Mouse (Mus musculus) hindbrain, embryonic 10.5 days (tissue): ENCODE data around the gene Atg10. TPM values are rescaled to one million over a fixed set of nuclear protein-coding genes. Genes with fewer than 3 reads are reported as not detected.

Experiments used
- DNase-seq: peaks from one replicate; pipeline ENCODE4 v3.0.0-alpha.2; 2017; ENCODE audit warnings: low spot score
- H3K27ac ChIP-seq: fragments of 300-500 bp; sonication (generic); 2 replicates; pipeline ENCODE4 v1.5.1; 2016; ENCODE audit warnings: mild to moderate bottlenecking, moderate library complexity
- H3K27me3 ChIP-seq: fragments of 300-500 bp; sonication (generic); 2 replicates; pipeline ENCODE4 v1.6.1; 2016; ENCODE audit warnings: mild to moderate bottlenecking; ENCODE audit not compliant: poor library complexity, insufficient read depth, severe bottlenecking
- H3K36me3 ChIP-seq: fragments of 300-500 bp; sonication (generic); 2 replicates; pipeline ENCODE4 v1.6.1; 2016; ENCODE audit warnings: mild to moderate bottlenecking, moderate library complexity
- H3K4me1 ChIP-seq: fragments of 300-500 bp; sonication (generic); replicated peaks from 2 replicates; pipeline ENCODE4 v1.6.1; 2016; ENCODE audit warnings: mild to moderate bottlenecking
- H3K4me3 ChIP-seq: fragments of 300-500 bp; sonication (generic); 2 replicates; pipeline ENCODE4 v1.5.1; 2016; ENCODE audit warnings: mild to moderate bottlenecking, moderate library complexity
- H3K9me3 ChIP-seq: fragments of 300-500 bp; sonication (generic); 2 replicates; pipeline ENCODE4 v1.6.1; 2016; ENCODE audit warnings: mild to moderate bottlenecking, moderate library complexity
- WGBS: fragments of 180-500 bp; shearing (Covaris S2); methylation state at CpG from one replicate; pipeline ENCODE4 v1.1.7; 2016; 5-methylcytosine and 5-hydroxymethylcytosine counted together
- polyA plus RNA-seq: library from polyadenylated mRNA; unstranded; fragments of >200 nt; fragmentation: Nextera tagmentation; extraction: Ambion mirVana; gene quantifications from 2 replicates; pipeline ENCODE4 v1.2.1, GENCODE M21; 2016

The Atg10 gene
- polyA plus RNA-seq, 1 experiment from 2014 or later, result 10.8 TPM

DNA sequence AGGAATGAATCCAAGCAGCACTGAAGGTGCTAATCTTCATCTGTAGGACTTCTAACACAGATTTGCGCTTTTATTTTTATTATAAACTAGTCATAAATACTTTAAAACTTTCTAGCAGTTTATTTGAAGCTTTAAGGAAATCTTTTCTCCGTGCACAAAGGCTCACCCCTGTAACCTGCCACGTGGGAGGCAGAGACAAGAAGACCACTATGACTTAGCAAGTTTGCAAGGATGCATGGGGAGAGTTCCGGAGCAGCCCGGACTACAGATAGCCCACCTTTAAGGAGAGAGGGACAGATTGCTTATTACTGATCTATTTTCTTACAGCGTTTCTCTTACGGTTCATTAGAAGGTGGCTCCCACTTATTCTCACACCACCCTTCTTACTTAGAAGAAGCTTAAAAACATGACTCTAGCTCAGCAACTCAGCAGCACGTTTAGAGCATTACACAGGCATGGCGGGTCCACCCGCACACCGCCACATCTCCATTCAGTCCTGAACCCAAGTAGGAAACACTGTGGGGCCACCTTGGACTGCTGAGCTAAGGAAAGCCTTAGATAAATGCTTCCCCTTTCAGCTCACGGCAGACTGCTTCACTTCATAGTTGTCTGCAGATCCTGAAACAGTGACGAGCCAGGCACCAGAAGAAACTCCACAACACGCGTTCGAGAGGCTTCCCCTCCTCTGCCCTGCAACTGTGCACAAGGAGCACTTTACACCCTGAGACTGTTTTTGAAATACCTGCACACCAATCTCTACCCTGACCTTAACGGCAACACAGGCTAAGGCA lies 54.0 kb downstream of the Atg10 start:
- DNase-seq, result no peak
- Histone ChIP-seq H3K4me1 (no peaks in the 10 kb centered on the region), H3K4me3 (no peak overlapping the region), H3K36me3 (no peaks in the 10 kb centered on the region), H3K27ac (no peak overlapping the region), H3K27me3 (no peaks in the 10 kb centered on the region), H3K9me3 (no peaks in the 10 kb centered on the region)
- 81% methylated on average over 17 of the region's 17 CpGs for WGBS

DNA sequence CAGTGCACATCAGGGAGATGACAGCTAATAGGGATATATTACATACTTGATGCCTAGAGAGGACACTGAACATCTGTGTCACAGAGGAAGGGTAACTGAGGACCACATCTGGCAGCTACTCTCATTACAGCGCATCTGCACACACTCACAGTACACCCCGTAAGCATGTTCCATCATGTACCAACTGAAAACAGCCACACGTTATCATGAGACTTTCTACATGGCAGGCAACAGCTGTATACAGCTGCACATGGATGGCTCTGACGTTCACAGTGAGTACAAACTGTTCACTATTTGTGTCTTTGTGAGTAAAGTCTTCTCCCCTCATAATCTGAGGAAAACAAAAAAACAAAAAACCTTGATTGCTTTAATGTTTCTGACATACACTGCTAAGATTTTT lies 55.3 kb downstream of the Atg10 start:
- no peaks in the 10 kb centered on the region for H3K36me3 ChIP-seq
- no peaks in the 10 kb centered on the region for H3K4me1 ChIP-seq
- no peak for DNase-seq
- no peak overlapping the region for H3K4me3 ChIP-seq
- H3K27me3 ChIP-seq, result no peaks in the 10 kb centered on the region
- no peaks in the 10 kb centered on the region for H3K9me3 ChIP-seq
- H3K27ac ChIP-seq, result no peak overlapping the region
- WGBS, result 91% methylated on average over 4 of the region's 4 CpGs

DNA sequence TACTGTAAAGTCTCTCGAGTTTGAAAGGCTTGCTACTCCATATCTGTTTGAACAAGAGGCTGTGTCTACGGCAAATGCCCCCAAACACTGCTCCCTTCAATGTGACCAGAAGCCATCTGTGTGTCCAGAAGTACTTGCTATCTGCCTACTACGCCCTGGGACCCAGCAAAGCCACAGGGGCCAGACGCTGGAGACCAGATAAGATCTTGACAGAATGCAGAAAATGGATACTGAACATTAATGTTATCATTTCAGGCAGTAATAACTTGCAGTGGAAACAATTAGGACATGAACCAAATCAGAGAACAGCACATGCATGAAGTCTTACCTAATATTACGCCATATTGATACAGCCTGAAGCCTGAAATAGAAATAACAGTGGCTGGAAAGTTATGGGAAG lies 56.2 kb downstream of the Atg10 start:
- 85% methylated on average over 5 of the region's 5 CpGs for WGBS
- no peaks in the 10 kb centered on the region for H3K27me3 ChIP-seq
- H3K9me3 ChIP-seq, result no peaks in the 10 kb centered on the region
- H3K27ac ChIP-seq, result no peak overlapping the region
- no peak overlapping the region for H3K4me3 ChIP-seq
- DNase-seq, result no peak
- 0 out of 2 replicates have a peak, but pooled peaks cover 4% of the 10 kb centered on the region for H3K4me1 ChIP-seq
- no peaks in the 10 kb centered on the region for H3K36me3 ChIP-seq

DNA sequence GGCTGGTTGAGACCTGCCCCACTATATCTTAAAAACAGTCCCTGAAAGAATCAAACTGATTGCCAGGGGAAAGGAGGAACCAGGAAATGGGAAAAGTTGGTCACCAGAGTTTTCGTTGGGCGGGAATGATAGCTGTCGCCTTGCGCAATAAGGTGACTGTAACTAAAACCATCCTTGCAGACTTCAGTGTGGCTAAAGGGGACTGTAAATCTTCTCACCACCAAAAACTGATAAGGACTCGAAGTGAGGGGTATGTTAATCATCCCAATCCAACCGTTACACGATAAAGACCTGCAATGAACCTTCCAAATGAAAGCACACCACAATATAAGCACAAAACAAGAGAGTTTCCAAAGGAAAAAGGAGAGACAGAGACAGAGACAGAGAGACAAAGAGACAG lies 57.5 kb downstream of the Atg10 start:
- Histone ChIP-seq H3K27ac (no peak overlapping the region), H3K27me3 (no peaks in the 10 kb centered on the region), H3K4me3 (no peak overlapping the region), H3K4me1 (0 out of 2 replicates have a peak, but pooled peaks cover 7% of the 10 kb centered on the region), H3K9me3 (no peaks in the 10 kb centered on the region), H3K36me3 (no peaks in the 10 kb centered on the region)
- no peak for DNase-seq
- WGBS, result 91% methylated on average over 7 of the region's 7 CpGs

DNA sequence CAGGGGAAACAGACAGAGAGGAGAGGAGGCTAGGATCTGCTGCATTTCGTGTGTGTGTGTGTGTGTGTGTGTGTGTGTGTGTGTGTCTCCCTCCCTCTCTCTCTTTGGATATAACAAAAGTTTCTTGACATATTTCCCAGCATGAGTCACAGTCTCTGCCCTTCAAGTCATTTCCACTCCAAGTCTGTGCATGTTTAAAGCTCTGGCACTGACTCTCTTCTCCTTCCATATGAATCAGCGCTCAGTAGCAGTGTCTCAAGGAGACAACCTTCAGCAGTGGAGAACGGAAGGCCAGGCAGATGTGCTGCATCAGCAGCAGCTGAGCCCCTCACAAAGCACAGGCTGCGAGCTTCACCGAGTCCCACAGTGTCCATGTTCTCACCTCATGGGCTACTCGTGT lies 58.6 kb downstream of the Atg10 start:
- no peaks in the 10 kb centered on the region for H3K9me3 ChIP-seq
- H3K4me1 ChIP-seq, result 0 out of 2 replicates have a peak, but pooled peaks cover 7% of the 10 kb centered on the region
- H3K27ac ChIP-seq, result no peak overlapping the region
- no peaks in the 10 kb centered on the region for H3K27me3 ChIP-seq
- no peak for DNase-seq
- H3K36me3 ChIP-seq, result no peaks in the 10 kb centered on the region
- no peak overlapping the region for H3K4me3 ChIP-seq
- WGBS, result 78% methylated on average over 6 of the region's 6 CpGs

DNA sequence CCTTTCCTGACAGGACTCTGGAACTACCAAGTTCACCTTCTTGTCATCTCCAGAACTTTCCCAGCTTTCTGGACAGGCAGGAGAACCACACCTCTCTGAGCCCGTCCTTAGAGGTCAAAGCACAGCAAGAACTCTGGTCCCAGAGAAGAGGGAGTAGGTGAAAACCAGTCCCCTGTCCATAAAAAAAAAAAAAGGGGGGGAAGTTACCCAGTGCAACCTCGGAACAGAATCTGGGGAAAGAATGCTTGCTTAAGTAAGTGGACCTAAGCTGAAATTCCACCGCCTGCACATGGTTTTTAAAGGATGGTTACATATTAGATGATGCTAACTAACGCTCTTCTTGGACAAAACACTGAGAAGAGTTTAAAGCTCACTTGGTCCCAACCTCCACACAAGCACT lies 60.5 kb downstream of the Atg10 start:
- Histone ChIP-seq H3K4me1 (0 out of 2 replicates have a peak, but pooled peaks cover 7% of the 10 kb centered on the region), H3K9me3 (no peaks in the 10 kb centered on the region), H3K4me3 (no peak overlapping the region), H3K27ac (no peak overlapping the region), H3K36me3 (no peaks in the 10 kb centered on the region), H3K27me3 (no peaks in the 10 kb centered on the region)
- no peak for DNase-seq
- 74% methylated on average over 4 of the region's 4 CpGs for WGBS

DNA sequence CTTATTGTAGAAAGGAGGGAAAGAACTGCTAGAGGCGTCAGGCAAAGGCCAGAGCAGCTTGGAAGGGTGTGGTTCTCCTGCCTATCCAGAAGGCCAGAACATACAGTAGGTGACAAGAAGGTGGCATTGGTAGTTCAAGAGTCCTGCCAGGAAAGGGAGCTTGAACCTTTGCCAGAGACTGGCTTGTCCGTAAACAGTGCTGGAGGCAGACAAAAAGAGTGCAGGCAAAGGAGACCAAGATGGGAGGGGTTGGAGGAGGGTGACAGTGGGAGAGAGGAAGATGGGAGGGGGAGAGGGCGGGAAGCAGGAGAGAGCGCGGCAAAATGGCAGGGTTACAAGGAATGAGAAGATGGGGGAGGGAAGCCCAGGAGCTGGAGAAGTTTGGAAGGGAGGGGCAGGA lies 61.3 kb downstream of the Atg10 start:
- no peak for DNase-seq
- Histone ChIP-seq H3K4me1 (0 out of 2 replicates have a peak, but pooled peaks cover 7% of the 10 kb centered on the region), H3K4me3 (no peak overlapping the region), H3K9me3 (no peaks in the 10 kb centered on the region), H3K27me3 (no peaks in the 10 kb centered on the region), H3K27ac (no peak overlapping the region), H3K36me3 (no peaks in the 10 kb centered on the region)
- WGBS, result 23% methylated on average over 5 of the region's 5 CpGs

DNA sequence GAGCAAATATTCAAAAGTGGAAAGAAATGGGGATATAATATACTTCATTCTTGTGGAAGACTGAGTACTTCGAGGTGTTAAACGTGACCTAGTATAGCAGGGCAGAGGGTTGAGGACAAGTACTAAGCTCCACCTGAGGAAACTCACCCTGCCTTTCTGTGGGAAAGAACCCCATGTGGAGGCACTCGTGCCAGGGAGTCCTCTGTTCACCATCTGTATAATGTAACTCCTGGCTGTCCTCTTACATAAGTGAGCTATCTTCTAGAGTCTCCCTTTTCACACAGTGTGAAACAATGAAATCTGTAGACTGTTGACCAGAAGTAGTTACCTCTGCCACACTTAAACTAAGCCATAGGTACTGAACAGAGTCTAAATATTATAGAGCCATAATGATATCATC lies 63.2 kb downstream of the Atg10 start:
- Histone ChIP-seq H3K4me3 (no peak overlapping the region), H3K36me3 (no peaks in the 10 kb centered on the region), H3K9me3 (no peaks in the 10 kb centered on the region), H3K27ac (no peak overlapping the region), H3K27me3 (no peaks in the 10 kb centered on the region), H3K4me1 (0 out of 2 replicates have a peak, but pooled peaks cover 7% of the 10 kb centered on the region)
- WGBS, result 92% methylated on average over 3 of the region's 3 CpGs
- no peak for DNase-seq

DNA sequence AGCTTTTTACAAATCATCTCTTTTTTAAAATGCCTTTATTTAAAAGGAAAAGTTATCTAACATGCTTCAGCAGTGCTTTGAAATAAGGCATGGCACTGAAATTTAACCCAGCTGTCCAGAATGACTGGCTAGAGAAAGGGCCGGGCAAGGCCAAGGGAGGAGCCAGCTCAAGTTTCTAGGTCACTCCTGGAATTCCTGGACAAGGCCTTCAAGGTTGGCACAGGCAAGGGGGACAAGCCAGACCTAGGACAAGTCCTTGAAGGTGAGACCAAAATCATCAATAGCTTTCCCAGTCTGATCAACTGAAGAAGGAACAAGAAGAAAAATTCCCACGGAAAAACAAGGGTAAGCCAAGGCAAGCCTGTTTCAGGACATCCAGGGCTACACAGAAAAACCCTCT lies 63.9 kb downstream of the Atg10 start:
- Histone ChIP-seq H3K4me3 (no peak overlapping the region), H3K27ac (no peak overlapping the region), H3K36me3 (no peaks in the 10 kb centered on the region), H3K9me3 (no peaks in the 10 kb centered on the region), H3K27me3 (no peaks in the 10 kb centered on the region), H3K4me1 (0 out of 2 replicates have a peak, but pooled peaks cover 7% of the 10 kb centered on the region)
- 70% methylated on average over 2 of the region's 2 CpGs for WGBS
- no peak for DNase-seq

DNA sequence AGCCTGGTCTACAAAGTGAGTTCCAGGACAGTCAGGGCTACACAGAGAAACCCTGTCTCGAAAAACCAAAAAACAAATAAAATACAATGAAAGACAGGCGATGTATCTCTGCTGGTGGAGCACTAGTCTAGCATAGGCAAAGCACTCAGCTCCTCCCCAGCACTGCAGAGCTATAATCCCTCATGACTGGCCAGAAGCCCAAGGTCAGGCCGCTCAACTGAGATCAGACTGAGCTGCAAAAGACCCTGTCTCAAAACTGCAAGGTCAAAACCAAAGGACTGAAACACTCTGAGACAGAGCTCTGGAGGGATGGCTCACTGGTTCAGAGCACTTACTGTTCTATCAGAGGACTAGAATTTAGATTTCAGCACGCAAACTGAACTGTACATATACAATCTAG lies 65.8 kb downstream of the Atg10 start:
- 90% methylated on average over 4 of the region's 4 CpGs for WGBS
- Histone ChIP-seq H3K9me3 (no peaks in the 10 kb centered on the region), H3K27me3 (no peaks in the 10 kb centered on the region), H3K4me3 (no peak overlapping the region), H3K36me3 (no peaks in the 10 kb centered on the region), H3K4me1 (0 out of 2 replicates have a peak, but pooled peaks cover 6% of the 10 kb centered on the region), H3K27ac (no peak overlapping the region)
- no peak for DNase-seq

DNA sequence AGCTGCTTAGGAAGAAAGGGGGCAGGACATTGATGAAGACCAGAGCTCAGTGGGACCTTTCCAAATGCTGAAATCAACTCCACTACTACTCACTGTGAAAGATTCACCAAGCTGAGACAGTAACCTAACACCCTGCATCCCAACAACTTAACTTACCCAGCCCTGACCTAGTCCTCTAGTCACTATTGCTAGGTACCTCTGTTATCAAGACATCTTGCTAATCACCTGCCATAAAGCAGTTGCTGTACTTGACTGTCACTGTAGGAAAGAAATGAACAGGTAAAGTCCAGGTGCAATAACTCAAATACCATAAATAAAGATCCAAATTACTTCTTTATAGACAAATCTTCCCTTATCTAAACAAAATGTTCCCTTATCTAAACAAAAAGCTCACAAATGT lies 66.3 kb downstream of the Atg10 start:
- H3K27ac ChIP-seq, result no peak overlapping the region
- H3K4me3 ChIP-seq, result no peak overlapping the region

DNA sequence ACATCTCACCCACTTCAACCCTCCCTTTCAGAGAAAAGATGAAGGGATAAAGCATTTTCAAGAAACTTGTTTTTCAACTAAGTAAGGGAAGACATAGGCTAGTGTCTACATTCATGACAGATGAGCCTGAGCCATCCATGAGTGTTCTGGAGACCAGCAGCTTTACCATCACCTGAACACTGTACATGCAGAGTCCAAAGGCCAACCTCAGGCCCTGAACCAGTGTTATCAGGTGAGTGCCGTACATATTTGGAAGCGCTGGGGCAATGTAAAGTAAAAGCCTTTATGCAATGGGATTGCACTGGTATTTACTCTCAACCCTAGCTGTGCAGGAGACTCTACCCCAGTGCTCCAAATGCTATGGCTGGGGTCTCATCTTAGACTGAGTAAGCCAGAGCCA lies 66.8 kb downstream of the Atg10 start:
- Histone ChIP-seq H3K36me3 (no peaks in the 10 kb centered on the region), H3K4me3 (no peak overlapping the region), H3K27me3 (no peaks in the 10 kb centered on the region), H3K27ac (no peak overlapping the region), H3K9me3 (no peaks in the 10 kb centered on the region), H3K4me1 (no peaks in the 10 kb centered on the region)
- 93% methylated on average over 2 of the region's 2 CpGs for WGBS
- no peak for DNase-seq

More for the DNA sequence above, 66.3 kb downstream of the Atg10 start:
- DNase-seq, result no peak
- no peaks in the 10 kb centered on the region for H3K9me3 ChIP-seq
- H3K27me3 ChIP-seq, result no peaks in the 10 kb centered on the region
- H3K4me1 ChIP-seq, result 0 out of 2 replicates have a peak, but pooled peaks cover 1% of the 10 kb centered on the region
- no peaks in the 10 kb centered on the region for H3K36me3 ChIP-seq

DNA sequence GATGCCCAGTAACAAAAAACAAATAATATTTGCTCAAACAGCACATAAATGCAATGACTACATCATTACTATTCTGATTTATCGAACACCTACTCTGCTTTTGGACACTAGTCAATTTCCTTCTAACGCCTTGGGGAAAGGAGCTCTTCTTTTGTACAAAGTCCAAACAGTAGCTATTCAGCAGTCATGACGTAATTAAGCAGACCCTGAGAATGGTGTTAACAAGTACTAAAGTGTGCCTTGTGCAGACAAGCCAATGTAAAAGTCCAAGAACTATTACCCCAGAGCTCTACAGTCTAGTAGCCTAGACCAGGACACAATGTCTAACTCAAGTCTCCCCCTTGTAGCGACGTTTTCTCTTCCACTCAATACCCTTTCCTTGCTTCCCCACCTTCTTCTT lies 67.5 kb downstream of the Atg10 start:
- H3K27me3 ChIP-seq, result no peaks in the 10 kb centered on the region
- H3K36me3 ChIP-seq, result no peaks in the 10 kb centered on the region
- no peaks in the 10 kb centered on the region for H3K9me3 ChIP-seq
- no peaks in the 10 kb centered on the region for H3K4me1 ChIP-seq
- H3K4me3 ChIP-seq, result no peak overlapping the region
- H3K27ac ChIP-seq, result no peak overlapping the region
- 89% methylated on average over 5 of the region's 5 CpGs for WGBS
- no peak for DNase-seq
